9 mouse cellular contexts compared by ENCODE assay signal in genomic region chr6:124856321-124856720, GRCm38 (mm10). TPM values are rescaled to one million over a fixed set of nuclear protein-coding genes. Genes with fewer than 3 reads are reported as not detected.
A peak's percentile ranks its signal among the peaks of the same experiment; 100 is the strongest.
DNase-seq lines count a peak whose midpoint lies in the region; ATAC-seq and TF ChIP-seq lines count a peak whose summit lies in the region.
"Had no signal": no experiment of that assay in that cellular context is flagged by ENCODE, and none has a peak within 500 bp of the region (broad histone marks: within the 10 kb centered on the region; RNA-seq: fewer than 3 reads in every experiment).

No protein-coding gene starts in this region.

- H3K4me2 ChIP-seq in heart, embryonic 16.5 days (ENCODE audit: low read depth, low read length) = peak overlapping the region; percentile 91
- peak overlapping the region; percentile 78 for H3K4me2 ChIP-seq in forebrain, embryonic 14.5 days (ENCODE audit: low read length)

- TF ChIP-seq CTCF in brain, embryonic 14.5 days (IDR thresholded peaks at IDR 0.05; ENCODE audit: borderline replicate concordance, extremely low read depth, insufficient read depth, insufficient read length) = no peak
- no peak for TF ChIP-seq CTCF in olfactory bulb, adult 2 months (IDR thresholded peaks at IDR 0.05; ENCODE audit: insufficient read depth, low read depth, low read length)

- no peaks in the 10 kb centered on the region for H3K9me3 ChIP-seq in heart, embryonic 16.5 days (replicated peaks; ENCODE audit: control insufficient read depth, low read length)
- no peaks in the 10 kb centered on the region for H3K9me3 ChIP-seq in forebrain, embryonic 14.5 days (replicated peaks; ENCODE audit: control insufficient read depth, low read length)

- peaks cover 19% of the 10 kb centered on the region for H3K4me1 ChIP-seq in heart, embryonic 16.5 days (ENCODE audit: control insufficient read depth, insufficient read depth, low read length)
- peaks cover 20% of the 10 kb centered on the region for H3K4me1 ChIP-seq in forebrain, embryonic 14.5 days (ENCODE audit: control insufficient read depth, insufficient read depth, low read length)
- H3K4me1 ChIP-seq in olfactory bulb, adult 2 months (ENCODE audit: control insufficient read depth, insufficient read depth, low read length) = peaks cover 45% of the 10 kb centered on the region

- no peak for TF ChIP-seq POLR2A in brain, embryonic 14.5 days (IDR thresholded peaks at IDR 0.05; ENCODE audit: borderline replicate concordance, extremely low read depth, insufficient read depth, insufficient read length, poor library complexity, severe bottlenecking)
- no peak for TF ChIP-seq POLR2A in olfactory bulb, adult 2 months (IDR thresholded peaks at IDR 0.05; ENCODE audit: insufficient read depth, low read depth, low read length)

- no peaks in the 10 kb centered on the region for H3K36me3 ChIP-seq in heart, embryonic 16.5 days (ENCODE audit: control insufficient read depth, insufficient read depth)
- H3K36me3 ChIP-seq in forebrain, embryonic 14.5 days (ENCODE audit: control insufficient read depth, insufficient read depth, low read length) = peaks cover 34% of the 10 kb centered on the region

- H3K27ac ChIP-seq in heart, embryonic 16.5 days (ENCODE audit: low read length) = peak overlapping the region; percentile 66; the same call in 1 of the 2 replicates
- peak overlapping the region; percentile 98 for H3K27ac ChIP-seq in forebrain, embryonic 14.5 days (ENCODE audit: low read depth, low read length)
- peak overlapping the region; percentile 78 for H3K27ac ChIP-seq in olfactory bulb, adult 2 months (ENCODE audit: insufficient read depth, low read depth, low read length)

- peak overlapping the region; percentile 91 for H3K9ac ChIP-seq in heart, embryonic 16.5 days (ENCODE audit: low read length)
- peak overlapping the region; percentile 93 for H3K9ac ChIP-seq in forebrain, embryonic 14.5 days (ENCODE audit: low read length)

- intact Hi-C loops in left cerebral cortex, postnatal 4 days (cut with DNase I) = loop anchor here (2.0 to 10.0 kb wide), 2 partner anchors 60 to 228 kb away; no protein-coding TSS in a partner anchor

- DNase-seq in heart, postnatal 4 days = no peak
- peak; percentile 87 for DNase-seq in brain, embryonic 14.5 days (ENCODE audit: low read depth)
- DNase-seq in forebrain, embryonic 14.5 days (ENCODE audit: low spot score) = peak; percentile 74
- peak; percentile 70 for DNase-seq in left cerebral cortex, postnatal 4 days
- DNase-seq in urinary bladder, postnatal 14 days (ENCODE audit: low spot score) = no peak
- DNase-seq in urinary bladder, postnatal 10 days (ENCODE audit: low spot score) = no peak

- no peak for ATAC-seq in heart, embryonic 16.5 days (replicated peaks; ENCODE audit: extremely low read depth, insufficient read depth, low FRiP score)
- peak; percentile 55 for ATAC-seq in forebrain, embryonic 14.5 days

- peaks cover 22% of the 10 kb centered on the region for H3K27me3 ChIP-seq in heart, embryonic 16.5 days (ENCODE audit: control insufficient read depth, insufficient read depth, low read length)
- no peaks in the 10 kb centered on the region for H3K27me3 ChIP-seq in forebrain, embryonic 14.5 days (replicated peaks; ENCODE audit: control insufficient read depth, insufficient read depth, low read length)
- H3K27me3 ChIP-seq: Patski had no signal

- peak overlapping the region; percentile 65 for H3K4me3 ChIP-seq in heart, embryonic 16.5 days (ENCODE audit: low read length)
- peak overlapping the region; percentile 75 for H3K4me3 ChIP-seq in forebrain, embryonic 14.5 days (ENCODE audit: low read depth, low read length)
- H3K4me3 ChIP-seq in olfactory bulb, adult 2 months (ENCODE audit: insufficient read depth, low read depth, low read length) = peak overlapping the region; percentile 61

- 12% methylated on average over 12 of the region's 14 CpGs for WGBS in heart, embryonic 16.5 days
- 3% methylated on average over 14 of the region's 14 CpGs for WGBS in forebrain, embryonic 14.5 days
- 8% methylated on average over 14 of the region's 14 CpGs for WGBS in olfactory bulb, adult 2 months

RNA-seq across cellular contexts. Expression of gene P3h3, which starts 1.2 kb away (rescaled TPM):
- polyA plus RNA-seq in heart, embryonic 16.5 days (2015; fragmentation: Nextera tagmentation; extraction: Ambion mirVana) = 12.3 and 15.2 TPM in 2 replicates
- total RNA-seq in heart, postnatal 4 days (2021) = 10 to 100 TPM; 30.0 to 31.6 TPM
- polyA plus RNA-seq in brain, embryonic 14.5 days (2012; rRNA removed) = 123 and 173 TPM in 2 replicates
- 6.2 and 10.1 TPM in 2 replicates for polyA plus RNA-seq in forebrain, embryonic 14.5 days (2014; fragmentation: Nextera tagmentation; extraction: Ambion mirVana)
- total RNA-seq in left cerebral cortex, postnatal 4 days (2021) = 10 to 100 TPM; 55.9 to 56.1 TPM
- not detected in 2 replicates for polyA plus RNA-seq in olfactory bulb, adult 2 months (2012; ENCODE audit: insufficient read depth, insufficient read length, low replicate concordance, missing spikeins)

RNA-seq across cellular contexts. Expression of gene Gpr162, which starts 7.5 kb away (rescaled TPM):
- polyA plus RNA-seq in heart, embryonic 16.5 days (2015; fragmentation: Nextera tagmentation; extraction: Ambion mirVana) = 2.4 and 2.7 TPM in 2 replicates
- total RNA-seq in heart, postnatal 4 days (2021) = 1 to 10 TPM; 5.7 to 7.4 TPM
- polyA plus RNA-seq in brain, embryonic 14.5 days (2012; rRNA removed) = 107 and 117 TPM in 2 replicates
- 11.0 and 13.0 TPM in 2 replicates for polyA plus RNA-seq in forebrain, embryonic 14.5 days (2014; fragmentation: Nextera tagmentation; extraction: Ambion mirVana)
- total RNA-seq in left cerebral cortex, postnatal 4 days (2021) = 100 to 1,000 TPM; 145 to 164 TPM
- not detected in 2 replicates for polyA plus RNA-seq in olfactory bulb, adult 2 months (2012; ENCODE audit: insufficient read depth, insufficient read length, low replicate concordance, missing spikeins)

RNA-seq across cellular contexts. Expression of gene Gnb3, which starts 16.2 kb away (rescaled TPM):
- 3.8 and 4.2 TPM in 2 replicates for polyA plus RNA-seq in heart, embryonic 16.5 days (2015; fragmentation: Nextera tagmentation; extraction: Ambion mirVana)
- total RNA-seq in heart, postnatal 4 days (2021) = 1 to 10 TPM; 2.6 to 3.9 TPM
- 1.9 and 2.6 TPM in 2 replicates for polyA plus RNA-seq in brain, embryonic 14.5 days (2012; rRNA removed)
- polyA plus RNA-seq in forebrain, embryonic 14.5 days (2014; fragmentation: Nextera tagmentation; extraction: Ambion mirVana) = 0.54 and 0.89 TPM in 2 replicates
- under 1 TPM; 0.32 to 0.46 TPM for total RNA-seq in left cerebral cortex, postnatal 4 days (2021)
- not detected in 2 replicates for polyA plus RNA-seq in olfactory bulb, adult 2 months (2012; ENCODE audit: insufficient read depth, insufficient read length, low replicate concordance, missing spikeins)

RNA-seq across cellular contexts. Expression of gene Cdca3, which starts 27.0 kb away (rescaled TPM):
- polyA plus RNA-seq in heart, embryonic 16.5 days (2015; fragmentation: Nextera tagmentation; extraction: Ambion mirVana) = 126 and 136 TPM in 2 replicates
- 10 to 100 TPM; 77.8 to 82.6 TPM for total RNA-seq in heart, postnatal 4 days (2021)
- 49.5 and 122 TPM in 2 replicates for polyA plus RNA-seq in brain, embryonic 14.5 days (2012; rRNA removed)
- 107 and 139 TPM in 2 replicates for polyA plus RNA-seq in forebrain, embryonic 14.5 days (2014; fragmentation: Nextera tagmentation; extraction: Ambion mirVana)
- total RNA-seq in left cerebral cortex, postnatal 4 days (2021) = 10 to 100 TPM in 1 of 2 experiments, 1 to 10 TPM in 1; 6.9 to 10.8 TPM
- polyA plus RNA-seq in olfactory bulb, adult 2 months (2012; ENCODE audit: insufficient read depth, insufficient read length, low replicate concordance, missing spikeins) = not detected in 2 replicates

RNA-seq across cellular contexts. Expression of gene Usp5, which starts 27.0 kb away (rescaled TPM):
- 104 and 112 TPM in 2 replicates for polyA plus RNA-seq in heart, embryonic 16.5 days (2015; fragmentation: Nextera tagmentation; extraction: Ambion mirVana)
- 100 to 1,000 TPM; 102 to 104 TPM for total RNA-seq in heart, postnatal 4 days (2021)
- 157 and 162 TPM in 2 replicates for polyA plus RNA-seq in brain, embryonic 14.5 days (2012; rRNA removed)
- 154 and 174 TPM in 2 replicates for polyA plus RNA-seq in forebrain, embryonic 14.5 days (2014; fragmentation: Nextera tagmentation; extraction: Ambion mirVana)
- 100 to 1,000 TPM; 192 to 202 TPM for total RNA-seq in left cerebral cortex, postnatal 4 days (2021)
- 225 TPM in 1 of 2 replicates, not detected in the other for polyA plus RNA-seq in olfactory bulb, adult 2 months (2012; ENCODE audit: insufficient read depth, insufficient read length, low replicate concordance, missing spikeins)

Comparison
In these comparisons a context has a peak if more than half of its experiments do, and no peak if none do; other contexts are left out.
1. DNase-seq: peak in brain, embryonic 14.5 days (single experiment), forebrain, embryonic 14.5 days (single experiment) and left cerebral cortex, postnatal 4 days (single experiment); none in heart, postnatal 4 days (single experiment), urinary bladder, postnatal 14 days (single experiment) and urinary bladder, postnatal 10 days (single experiment).
2. Peak in every context shown above with its lines, with median percentiles within 50 percentile points of each other: H3K27ac ChIP-seq and H3K4me3 ChIP-seq.